Mouse (Mus musculus) testis, adult 2 months (tissue): ENCODE measurements around the gene Marveld1. TPM values are rescaled to one million over a fixed set of nuclear protein-coding genes. Genes with fewer than 3 reads are reported as not detected.

ENCODE experiments used
- H3K27ac ChIP-seq: fragments of 200-500 bp; 2 replicates; pipeline ENCODE4 v1.5.1; 2012; ENCODE audit warnings: low read depth, low read length; ENCODE audit not compliant: control insufficient read depth, insufficient read depth
- H3K27me3 ChIP-seq: fragments of 200-500 bp; 2 replicates; pipeline ENCODE4 v1.6.1; 2012; ENCODE audit warnings: mild to moderate bottlenecking, low read length, moderate library complexity; ENCODE audit not compliant: control insufficient read depth, insufficient read depth
- H3K36me3 ChIP-seq: fragments of 200-500 bp; 2 replicates; pipeline ENCODE4 v1.6.1; 2012; ENCODE audit warnings: mild to moderate bottlenecking, low read length; ENCODE audit not compliant: control insufficient read depth, insufficient read depth
- H3K4me1 ChIP-seq: fragments of 200-500 bp; 2 replicates; pipeline ENCODE4 v1.6.1; 2012; ENCODE audit warnings: low read length; ENCODE audit not compliant: control insufficient read depth, insufficient read depth
- H3K4me3 ChIP-seq: fragments of 200-500 bp; 2 replicates; pipeline ENCODE4 v1.5.1; 2012; ENCODE audit warnings: low read depth, mild to moderate bottlenecking, low read length, moderate library complexity, mixed read lengths; ENCODE audit not compliant: control insufficient read depth
- CTCF ChIP-seq: fragments of 200-500 bp; IDR thresholded peaks from 2 replicates; pipeline ENCODE4 v1.5.1; 2012; ENCODE audit warnings: low read depth, mild to moderate bottlenecking, inconsistent platforms, low read length, moderate library complexity; ENCODE audit not compliant: control insufficient read depth, insufficient read depth, insufficient replicate concordance
- POLR2A ChIP-seq: fragments of 200-500 bp; IDR thresholded peaks from 2 replicates; pipeline ENCODE4 v1.6.1; 2012; ENCODE audit warnings: low read depth, mild to moderate bottlenecking, inconsistent platforms, low read length, moderate library complexity; ENCODE audit not compliant: control insufficient read depth
- polyA plus RNA-seq: library from polyadenylated mRNA; depleted of rRNA; stranded (reverse); fragments of >200 nt; gene quantifications from 2 replicates; pipeline ENCODE4 v1.2.3, GENCODE M21; 2012

Marveld1 gene
- polyA plus RNA-seq, 1 experiment, result 5.5 TPM

DNA sequence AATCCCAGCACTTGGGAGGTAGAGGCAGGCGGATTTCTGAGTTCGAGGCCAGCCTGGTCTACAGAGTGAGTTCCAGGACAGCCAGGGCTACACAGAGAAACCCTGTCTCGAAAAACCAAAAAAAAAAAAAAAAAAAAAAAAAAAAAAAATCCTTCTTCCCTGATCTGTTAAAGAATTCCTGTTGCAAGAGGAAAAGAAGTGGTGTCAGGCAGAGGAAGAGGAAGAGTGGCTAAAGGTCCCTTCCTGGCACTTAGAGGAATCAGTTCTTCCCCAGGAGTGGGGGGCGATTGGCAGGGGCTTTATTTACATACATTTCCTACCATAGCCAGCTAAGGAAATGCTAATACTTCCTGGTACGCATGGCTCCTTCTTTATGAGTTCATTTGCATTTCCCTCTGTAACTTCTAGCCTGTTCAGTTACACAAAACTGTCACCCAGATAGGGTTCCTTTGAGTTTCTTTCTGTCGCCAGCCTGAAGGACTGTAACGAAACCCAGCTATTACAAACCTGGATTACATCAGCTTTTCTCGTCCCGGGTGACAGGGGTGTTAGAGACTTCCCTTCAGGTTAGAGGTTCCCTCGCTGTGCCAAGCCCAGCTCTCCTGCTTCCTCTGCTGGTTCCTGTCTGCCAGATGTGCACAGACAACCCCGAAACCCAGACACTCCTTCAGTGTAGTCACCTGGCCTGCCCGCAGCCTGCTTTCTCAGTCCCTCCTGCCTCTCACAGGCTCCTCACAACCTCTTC is 10.5 kb downstream of the Marveld1 start:
- Histone ChIP-seq H3K4me3 (no peak overlapping the region), H3K27ac (no peak overlapping the region), H3K36me3 (no peaks in the 10 kb centered on the region), H3K4me1 (peaks cover 5% of the 10 kb centered on the region), H3K27me3 (no peaks in the 10 kb centered on the region)
- TF ChIP-seq POLR2A, result no peak
- TF ChIP-seq CTCF, result no peak

DNA sequence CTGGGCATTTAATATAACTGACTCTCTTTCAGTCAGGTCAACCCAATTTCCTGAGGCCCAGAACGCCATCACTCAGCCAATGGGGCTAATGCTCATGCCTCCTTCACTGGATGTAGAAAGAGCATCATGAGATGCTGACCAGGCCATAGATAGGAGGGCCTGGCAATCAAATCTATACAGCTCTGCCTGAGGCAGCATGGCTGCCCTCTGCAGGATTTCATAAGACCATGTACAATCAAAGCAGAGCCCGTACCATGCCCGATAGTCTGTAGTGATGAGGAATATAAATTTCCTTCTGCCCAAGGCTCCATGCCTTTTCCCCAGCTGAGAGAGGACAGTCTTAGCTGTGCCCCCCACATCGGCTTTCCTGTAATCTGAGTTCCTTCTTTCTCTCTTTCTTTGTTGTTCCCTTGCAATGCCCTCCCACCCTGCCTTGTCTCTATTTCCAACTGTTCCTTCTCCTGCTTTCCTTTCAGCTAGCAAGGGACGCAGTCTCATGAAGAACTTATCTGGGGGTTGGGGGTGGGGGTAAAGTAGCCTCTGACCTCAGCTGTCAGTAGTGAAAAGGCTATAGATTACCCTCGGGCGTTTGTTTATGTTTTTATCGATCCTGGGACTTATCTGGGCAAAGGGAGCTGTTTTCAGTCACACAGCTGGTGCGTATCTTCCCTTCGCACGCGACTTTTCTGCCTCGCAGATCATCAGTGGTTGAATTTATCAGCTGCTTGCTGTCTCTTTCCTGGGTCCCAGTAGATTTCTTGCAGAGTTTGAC is 11.2 kb downstream of the Marveld1 start:
- no peaks in the 10 kb centered on the region for H3K36me3 ChIP-seq
- no peaks in the 10 kb centered on the region for H3K27me3 ChIP-seq
- peaks cover 4% of the 10 kb centered on the region for H3K4me1 ChIP-seq
- no peak overlapping the region for H3K4me3 ChIP-seq
- TF ChIP-seq CTCF (no peak), POLR2A (no peak)
- no peak overlapping the region for H3K27ac ChIP-seq

DNA sequence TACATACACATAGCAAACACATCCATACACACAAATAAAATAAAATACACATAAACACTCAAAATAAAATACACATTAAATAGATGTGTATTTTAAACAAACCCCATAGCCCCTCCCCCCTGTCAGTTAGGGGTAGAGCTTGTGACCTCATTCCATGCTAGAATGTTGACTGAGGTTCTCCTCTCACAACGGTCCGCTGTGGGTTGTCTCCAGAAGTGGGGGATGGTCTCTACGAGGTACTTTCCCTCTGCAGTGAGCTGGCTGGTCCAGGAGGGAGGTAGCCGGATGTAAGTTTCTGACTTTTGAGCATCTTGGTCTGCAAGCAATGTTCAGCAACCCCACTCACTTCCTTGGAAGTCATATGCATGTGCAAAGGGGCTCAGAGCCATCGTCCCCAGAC is 16.6 kb downstream of the Marveld1 start, which contains the start of gene Zfyve27:
Gene Zfyve27, plus strand, starts transcription at position 188 of the 400 bp plus-strand sequence.
- H3K4me1 ChIP-seq, result peaks cover 19% of the 10 kb centered on the region
- TF ChIP-seq CTCF (no peak), POLR2A (peak; percentile 55; the same call in 1 of the 2 replicates)
- peak within 1 kb of the TSS; percentile 75 for H3K4me3 ChIP-seq
- H3K36me3 ChIP-seq, result no peaks in the 10 kb centered on the region
- peak within 1 kb of the TSS; percentile 32; the same call in 1 of the 2 replicates for H3K27ac ChIP-seq
- no peaks in the 10 kb centered on the region for H3K27me3 ChIP-seq

DNA sequence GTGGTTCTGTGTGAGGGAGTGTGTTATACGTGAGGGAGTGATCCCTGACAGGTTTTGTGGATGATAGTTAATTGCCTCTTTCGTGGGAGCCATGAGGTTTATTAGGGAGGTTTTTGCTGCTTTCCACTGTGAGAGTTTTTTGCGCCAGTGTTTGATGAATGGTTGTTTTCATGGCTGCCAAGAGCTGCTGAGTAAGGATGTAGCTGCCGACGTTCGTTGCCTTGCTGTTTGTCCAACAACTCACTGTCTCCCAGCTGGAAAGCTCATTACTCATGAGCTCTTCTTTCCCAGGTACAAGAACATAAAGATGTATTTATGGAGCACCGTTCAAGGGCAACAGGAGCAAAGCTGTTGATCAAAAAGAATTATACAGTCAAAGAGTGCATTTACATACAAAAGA is 17.0 kb downstream of the Marveld1 start:
- H3K4me1 ChIP-seq, result peaks cover 19% of the 10 kb centered on the region
- H3K27ac ChIP-seq, result peak overlapping the region; percentile 5; the same call in 1 of the 2 replicates
- no peaks in the 10 kb centered on the region for H3K36me3 ChIP-seq
- TF ChIP-seq POLR2A (no peak), CTCF (no peak)
- H3K27me3 ChIP-seq, result no peaks in the 10 kb centered on the region
- H3K4me3 ChIP-seq, result peak overlapping the region; percentile 65

DNA sequence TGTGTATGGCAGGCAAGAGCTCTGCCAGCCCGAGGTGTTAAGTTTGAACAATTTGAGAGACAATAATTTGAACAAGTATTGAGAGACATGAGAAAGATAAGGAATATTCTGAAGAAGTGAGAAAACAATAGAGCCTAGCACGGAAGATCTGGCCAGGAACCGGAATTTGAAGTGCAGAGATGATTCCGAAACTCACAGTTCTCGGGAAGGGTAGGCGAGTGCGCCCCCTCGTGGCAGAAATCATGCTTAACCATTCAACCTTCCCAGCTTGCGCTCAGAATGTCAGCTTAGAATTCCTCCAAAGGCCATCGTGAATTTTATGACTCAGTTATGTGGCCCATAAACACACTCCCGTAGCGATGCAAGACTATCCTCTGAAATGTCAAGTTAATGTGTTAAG is 18.9 kb downstream of the Marveld1 start:
- Histone ChIP-seq H3K27ac (no peak overlapping the region), H3K27me3 (no peaks in the 10 kb centered on the region), H3K36me3 (no peaks in the 10 kb centered on the region), H3K4me1 (peaks cover 19% of the 10 kb centered on the region), H3K4me3 (peak overlapping the region; percentile 75)
- TF ChIP-seq POLR2A, result no peak
- peak; percentile 95 for TF ChIP-seq CTCF

DNA sequence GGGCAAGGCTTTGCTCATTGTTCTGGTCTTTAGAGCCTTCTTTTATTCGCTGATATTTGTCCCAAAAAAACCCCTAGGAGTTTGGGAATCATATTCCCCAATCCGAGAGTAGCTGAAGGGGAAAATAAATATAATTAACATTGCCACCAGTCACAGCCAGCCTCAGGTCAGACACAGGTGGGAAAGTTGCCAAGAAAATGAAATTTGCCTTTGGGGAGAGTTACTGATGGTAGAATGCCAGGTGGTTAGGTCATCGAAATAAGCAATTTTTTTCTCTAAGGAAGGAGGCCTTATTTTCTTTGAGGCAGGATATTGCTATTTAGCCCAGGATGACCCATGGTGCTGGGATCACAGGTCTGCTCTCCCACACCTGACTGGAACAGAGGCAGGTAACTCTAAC is 19.6 kb downstream of the Marveld1 start:
- Histone ChIP-seq H3K27me3 (no peaks in the 10 kb centered on the region), H3K4me1 (peaks cover 24% of the 10 kb centered on the region), H3K4me3 (no peak overlapping the region), H3K27ac (no peak overlapping the region), H3K36me3 (no peaks in the 10 kb centered on the region)
- TF ChIP-seq CTCF (no peak), POLR2A (no peak)

DNA sequence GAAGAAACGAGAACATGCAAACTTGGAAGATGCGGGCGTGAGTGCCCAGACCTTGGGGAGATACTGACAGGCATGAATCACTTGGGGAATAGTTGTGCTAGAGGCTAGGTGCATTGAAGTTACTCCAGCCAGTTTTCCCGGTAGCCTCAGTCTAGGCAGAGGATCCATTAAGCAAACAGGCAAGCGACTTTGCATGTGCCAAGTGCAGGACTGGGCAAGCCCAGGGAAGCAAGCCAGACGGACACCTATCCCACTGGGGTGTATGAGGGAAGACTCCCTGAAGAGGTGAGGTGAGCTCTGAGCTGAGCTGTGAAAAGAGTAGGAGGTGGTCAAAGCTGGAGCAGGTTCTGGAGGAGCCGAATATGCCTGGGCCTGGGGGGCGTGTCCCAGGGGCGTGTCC is 20.3 kb downstream of the Marveld1 start:
- H3K36me3 ChIP-seq, result no peaks in the 10 kb centered on the region
- TF ChIP-seq POLR2A (no peak), CTCF (no peak)
- no peaks in the 10 kb centered on the region for H3K27me3 ChIP-seq
- H3K27ac ChIP-seq, result no peak overlapping the region
- peaks cover 24% of the 10 kb centered on the region for H3K4me1 ChIP-seq
- H3K4me3 ChIP-seq, result peak overlapping the region; percentile 7; the same call in 1 of the 2 replicates
